30 mouse cellular contexts compared by ENCODE assay signal in the genomic region with DNA sequence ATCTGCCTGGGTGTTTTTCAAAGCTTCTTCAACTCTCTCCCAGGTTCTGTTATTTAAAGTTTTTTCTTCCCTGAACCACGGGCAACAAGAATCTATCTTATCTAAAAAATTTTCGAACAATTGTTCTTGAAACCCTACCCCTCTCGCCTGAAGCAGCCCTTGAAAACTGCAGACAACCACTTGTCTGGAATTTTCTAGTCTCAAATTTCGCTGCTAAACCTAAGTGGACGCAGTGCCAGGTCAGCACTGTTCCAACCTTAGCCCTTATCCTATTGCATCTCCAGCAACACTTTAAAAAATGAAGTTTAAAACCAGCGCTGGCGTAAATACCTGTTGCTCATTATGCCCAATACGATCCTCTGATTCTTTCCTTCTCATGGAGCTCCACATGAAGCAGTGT. TPM values are rescaled to one million over a fixed set of nuclear protein-coding genes. Genes with fewer than 3 reads are reported as not detected.
"Had no signal": no experiment of that assay in that cellular context is flagged by ENCODE, and none has a peak within 500 bp of the region (broad histone marks: within the 10 kb centered on the region; RNA-seq: fewer than 3 reads in every experiment).

No protein-coding gene starts in this region.

- H3K27me3 ChIP-seq: embryonic facial prominence, embryonic 12.5 days; embryonic facial prominence, embryonic 13.5 days; embryonic facial prominence, embryonic 15.5 days; forebrain, embryonic 12.5 days; forebrain, embryonic 13.5 days; forebrain, embryonic 15.5 days had no signal

- H3K4me3 ChIP-seq: embryonic facial prominence, embryonic 10.5 days; embryonic facial prominence, embryonic 12.5 days; embryonic facial prominence, embryonic 13.5 days; embryonic facial prominence, embryonic 15.5 days; erythroblast, embryonic 14.5 days; forebrain, embryonic 10.5 days; forebrain, embryonic 12.5 days; forebrain, embryonic 13.5 days; forebrain, embryonic 15.5 days; gastrocnemius, adult 2 months had no signal

- H3K36me3 ChIP-seq: embryonic facial prominence, embryonic 10.5 days; embryonic facial prominence, embryonic 12.5 days; embryonic facial prominence, embryonic 13.5 days; embryonic facial prominence, embryonic 15.5 days; forebrain, embryonic 10.5 days; forebrain, embryonic 12.5 days; forebrain, embryonic 15.5 days had no signal

- H3K9ac ChIP-seq: embryonic facial prominence, embryonic 12.5 days; embryonic facial prominence, embryonic 13.5 days; embryonic facial prominence, embryonic 15.5 days; forebrain, embryonic 12.5 days; forebrain, embryonic 13.5 days; forebrain, embryonic 15.5 days; forebrain, postnatal 0 days had no signal

- H3K9me3 ChIP-seq: embryonic facial prominence, embryonic 10.5 days; embryonic facial prominence, embryonic 12.5 days; embryonic facial prominence, embryonic 13.5 days; embryonic facial prominence, embryonic 15.5 days; forebrain, embryonic 12.5 days; forebrain, embryonic 13.5 days; forebrain, embryonic 15.5 days had no signal

- H3K27ac ChIP-seq: embryonic facial prominence, embryonic 10.5 days; embryonic facial prominence, embryonic 12.5 days; embryonic facial prominence, embryonic 13.5 days; embryonic facial prominence, embryonic 15.5 days; forebrain, embryonic 10.5 days; forebrain, embryonic 12.5 days; forebrain, embryonic 13.5 days; forebrain, embryonic 15.5 days; gastrocnemius, adult 2 months had no signal

- ATAC-seq: forebrain, embryonic 13.5 days; forebrain, embryonic 14.5 days; forebrain, embryonic 15.5 days; forebrain, embryonic 16.5 days; forebrain, postnatal 0 days had no signal

- H3K4me1 ChIP-seq: embryonic facial prominence, embryonic 10.5 days; embryonic facial prominence, embryonic 12.5 days; embryonic facial prominence, embryonic 13.5 days; embryonic facial prominence, embryonic 15.5 days; forebrain, embryonic 10.5 days; forebrain, embryonic 12.5 days; forebrain, embryonic 13.5 days; forebrain, embryonic 15.5 days had no signal

- H3K4me2 ChIP-seq: embryonic facial prominence, embryonic 12.5 days; embryonic facial prominence, embryonic 13.5 days; embryonic facial prominence, embryonic 15.5 days; forebrain, embryonic 12.5 days; forebrain, embryonic 13.5 days; forebrain, embryonic 15.5 days had no signal

- DNase-seq: cerebellum, adult 2 months; cerebellum, adult 8-10 months; cerebellum, adult 9-10 months; cerebellum, adult 9-11 months; cerebellum, postnatal 36 days; embryo, embryonic 11 days; forebrain, postnatal 0 days; gastrocnemius, adult 2 months; gastrocnemius, postnatal 10 days; gastrocnemius, postnatal 14 days; gastrocnemius, postnatal 25 days; gastrocnemius, postnatal 36 days; heart, adult 18-20 months had no signal

RNA-seq across cellular contexts. Expression of a gene that starts 29.0 kb away (rescaled TPM):
- polyA plus RNA-seq: cerebellum, adult 2 months; cortical plate, adult 2 months; embryonic facial prominence, embryonic 10.5 days; embryonic facial prominence, embryonic 11.5 days; embryonic facial prominence, embryonic 12.5 days; embryonic facial prominence, embryonic 13.5 days; embryonic facial prominence, embryonic 14.5 days; embryonic facial prominence, embryonic 15.5 days; erythroblast, embryonic 14.5 days; forebrain, embryonic 10.5 days; forebrain, embryonic 11.5 days; forebrain, embryonic 12.5 days; forebrain, embryonic 13.5 days; forebrain, embryonic 14.5 days; forebrain, embryonic 15.5 days; forebrain, embryonic 16.5 days; forebrain, postnatal 0 days; frontal cortex, adult 2 months; gonadal fat pad, adult 2 months had no signal
